Mouse (Mus musculus) heart, postnatal 10 days (tissue): ENCODE measurements around the gene Spon1. TPM values are rescaled to one million over a fixed set of nuclear protein-coding genes. Genes with fewer than 3 reads are reported as not detected.

Source experiments
- DNase-seq, 2 experiments: peaks; one replicate each; pipeline ENCODE4 v3.0.0; 2021
- intact Hi-C: fragments of 180-260 bp; cut with DNase I; formaldehyde crosslinking; loops from one replicate; pipeline ENCODE4 v1.15.1; 2025
- total RNA-seq, 2 experiments: library from RNA; stranded (reverse); gene quantifications; 2 replicates each; pipeline ENCODE4 v1.2.3; 2021

Gene Spon1
- total RNA-seq, 2 experiments from 2014 or later: 14.5 to 17.5 TPM

- intact Hi-C loops: no loop called here
These were observed 132.6 kb downstream of the Spon1 start for GRCm38 (mm10) chr7:113898388-113898787.

GRCm38 (mm10) chr7:113901511-113901910 is 135.7 kb downstream of the Spon1 start:
- intact Hi-C loops: no loop called here
- DNase-seq: no peak

More at GRCm38 (mm10) chr7:113898388-113898787, 132.6 kb downstream of the Spon1 start:
- DNase-seq: no peak

GRCm38 (mm10) chr7:113901941-113902515 is 136.2 kb downstream of the Spon1 start:
- intact Hi-C loops: no loop called here
- DNase-seq: no peak

- DNase-seq: no peak
- intact Hi-C loops: no loop called here
These were observed 137.5 kb downstream of the Spon1 start for GRCm38 (mm10) chr7:113903127-113903827.

GRCm38 (mm10) chr7:113903939-113904338 is 138.1 kb downstream of the Spon1 start:
- DNase-seq: no peak
- intact Hi-C loops: no loop called here

GRCm38 (mm10) chr7:113904348-113904895 is 138.6 kb downstream of the Spon1 start:
- intact Hi-C loops: no loop called here

GRCm38 (mm10) chr7:113909161-113909825 is 143.5 kb downstream of the Spon1 start:
- DNase-seq: peak; percentile 12 to 17
- intact Hi-C loops: no loop called here

More at GRCm38 (mm10) chr7:113904348-113904895, 138.6 kb downstream of the Spon1 start:
- no peak for DNase-seq

- intact Hi-C loops: no loop called here
These were observed 145.1 kb downstream of the Spon1 start for GRCm38 (mm10) chr7:113910856-113911255.

GRCm38 (mm10) chr7:113915936-113916335 is 150.1 kb downstream of the Spon1 start:
- DNase-seq: peak in 1 of 2 experiments; percentile 6
- intact Hi-C loops: no loop called here

More at GRCm38 (mm10) chr7:113910856-113911255, 145.1 kb downstream of the Spon1 start:
- DNase-seq: no peak

- intact Hi-C loops: no loop called here
- DNase-seq: no peak
These were observed 153.1 kb downstream of the Spon1 start for GRCm38 (mm10) chr7:113918916-113919315.

GRCm38 (mm10) chr7:113919505-113919904 is 153.7 kb downstream of the Spon1 start:
- peak; percentile 14 to 17 for DNase-seq
- intact Hi-C loops: no loop called here

GRCm38 (mm10) chr7:113920056-113920455 is 154.3 kb downstream of the Spon1 start:
- intact Hi-C loops: no loop called here
- DNase-seq: no peak

GRCm38 (mm10) chr7:113924561-113924960 is 158.8 kb downstream of the Spon1 start:
- intact Hi-C loops: no loop called here
- DNase-seq: no peak

- intact Hi-C loops: no loop called here
- DNase-seq: no peak
These were observed 185.1 kb downstream of the Spon1 start for GRCm38 (mm10) chr7:113950888-113951287.

GRCm38 (mm10) chr7:113955431-113955830 is 189.6 kb downstream of the Spon1 start:
- intact Hi-C loops: no loop called here

GRCm38 (mm10) chr7:113960841-113961499 is 195.2 kb downstream of the Spon1 start:
- intact Hi-C loops: no loop called here
- DNase-seq: no peak

More at GRCm38 (mm10) chr7:113955431-113955830, 189.6 kb downstream of the Spon1 start:
- DNase-seq: no peak

GRCm38 (mm10) chr7:113961500-113961895 is 195.7 kb downstream of the Spon1 start:
- intact Hi-C loops: no loop called here
- DNase-seq: peak in 1 of 2 experiments; percentile 7

- DNase-seq: peak; percentile 17 to 20
- intact Hi-C loops: no loop called here
These were observed 196.3 kb downstream of the Spon1 start for GRCm38 (mm10) chr7:113962078-113962477.

- intact Hi-C loops: no loop called here
- no peak for DNase-seq
These were observed 198.0 kb downstream of the Spon1 start for GRCm38 (mm10) chr7:113963766-113964165.

GRCm38 (mm10) chr7:113965625-113966024 is 199.8 kb downstream of the Spon1 start:
- intact Hi-C loops: no loop called here
- peak in 1 of 2 experiments; percentile 13 for DNase-seq

GRCm38 (mm10) chr7:113969182-113969581 is 203.4 kb downstream of the Spon1 start:
- intact Hi-C loops: no loop called here

More at GRCm38 (mm10) chr7:113969182-113969581, 203.4 kb downstream of the Spon1 start:
- DNase-seq: no peak
